Mouse (Mus musculus): Measurements from ENCODE around the gene Ltbp4.

GRCm38 (mm10) chr7:27331854-27332253 lies 5.6 kb downstream of the Ltbp4 start:
- no peak for TF ChIP-seq POLR2A (IDR thresholded peaks at IDR 0.05; ENCODE audit: extremely low read depth, insufficient read depth, low read length)
- no peak for TF ChIP-seq CTCF (IDR thresholded peaks at IDR 0.05; ENCODE audit: extremely low read depth, insufficient read depth, low read length)
